Mouse (Mus musculus) lung, postnatal 0 days (tissue): Measurements from ENCODE around the gene Gm9999.

ENCODE experiments used
- CTCF ChIP-seq: IDR thresholded peaks from 2 replicates; pipeline ENCODE4 v1.5.1; 2016; ENCODE audit warnings: antibody characterized with exemption, mild to moderate bottlenecking
- EP300 ChIP-seq: IDR thresholded peaks from 2 replicates; pipeline ENCODE4 v1.6.1; 2016; ENCODE audit warnings: antibody characterized with exemption, mild to moderate bottlenecking, control low read depth

- TF ChIP-seq EP300 (peak; percentile 53), CTCF (peak; percentile 13; the same call in 1 of the 2 replicates)
These were observed 17.2 kb downstream of the Gm9999 start for GRCm38 (mm10) chr7:47000644-47000983.
